Mouse (Mus musculus): ENCODE measurements around the gene Abi3. TPM values are rescaled to one million over a fixed set of nuclear protein-coding genes. Genes with fewer than 3 reads are reported as not detected.

The Abi3 gene
- polyA plus RNA-seq, 1 experiment from 2014 or later: 7.9 TPM

- Histone ChIP-seq H3K4me2 (no peak overlapping the region), H3K36me3 (no peaks in the 10 kb centered on the region), H3K4me3 (no peak overlapping the region), H3K4me1 (no peaks in the 10 kb centered on the region), H3K9ac (no peak overlapping the region), H3K9me3 (no peaks in the 10 kb centered on the region), H3K27ac (no peak overlapping the region), H3K27me3 (no peaks in the 10 kb centered on the region)
- 72% methylated on average over 5 of the region's 5 CpGs for WGBS
- no peak for ATAC-seq (ENCODE audit: insufficient number of reproducible peaks, insufficient read depth, low FRiP score, low TSS enrichment, low read depth)
Measured at GRCm38 (mm10) chr11:95805010-95805409, 37.3 kb downstream of the Abi3 start.

DNA sequence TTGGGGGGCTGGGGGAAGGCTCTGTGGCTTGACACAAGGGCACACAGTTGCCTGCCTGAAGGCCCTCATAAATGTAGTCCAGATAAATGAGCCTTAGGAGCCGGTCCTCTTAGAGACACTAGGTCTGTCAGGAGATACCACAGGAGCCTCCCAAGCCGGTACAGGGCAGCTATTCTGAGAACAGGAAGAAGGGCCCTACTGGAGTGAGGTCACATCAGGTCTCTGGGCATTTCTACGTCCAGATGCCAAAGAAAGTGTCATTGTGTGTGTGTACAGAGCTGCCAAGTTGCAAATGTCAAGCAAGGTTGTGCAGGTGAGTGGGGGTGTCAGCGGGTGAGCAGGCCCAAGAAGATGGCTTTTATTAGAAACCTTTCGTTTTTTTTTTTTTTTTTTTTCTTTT is 46.7 kb downstream of the Abi3 start:
- H3K9me3 ChIP-seq: no peaks in the 10 kb centered on the region
- no peak overlapping the region for H3K4me2 ChIP-seq
- 53% methylated on average over 5 of the region's 5 CpGs for WGBS
- peaks cover 20% of the 10 kb centered on the region for H3K4me1 ChIP-seq
- no peaks in the 10 kb centered on the region for H3K36me3 ChIP-seq
- no peak for ATAC-seq (ENCODE audit: insufficient number of reproducible peaks, insufficient read depth, low FRiP score, low TSS enrichment, low read depth)
- H3K4me3 ChIP-seq: no peak overlapping the region
- peaks cover 16% of the 10 kb centered on the region for H3K27me3 ChIP-seq
- no peak overlapping the region for H3K27ac ChIP-seq
- H3K9ac ChIP-seq: no peak overlapping the region

GRCm38 (mm10) chr11:95794201-95794600 is 48.1 kb downstream of the Abi3 start:
- H3K4me3 ChIP-seq: no peak overlapping the region
- no peak overlapping the region for H3K9ac ChIP-seq
- no peak overlapping the region for H3K27ac ChIP-seq
- no peaks in the 10 kb centered on the region for H3K36me3 ChIP-seq
- 57% methylated on average over 5 of the region's 5 CpGs for WGBS
- H3K4me1 ChIP-seq: peaks cover 20% of the 10 kb centered on the region
- H3K9me3 ChIP-seq: no peaks in the 10 kb centered on the region
- no peak for ATAC-seq (ENCODE audit: insufficient number of reproducible peaks, insufficient read depth, low FRiP score, low TSS enrichment, low read depth)
- H3K27me3 ChIP-seq: peaks cover 16% of the 10 kb centered on the region
- no peak overlapping the region for H3K4me2 ChIP-seq

DNA sequence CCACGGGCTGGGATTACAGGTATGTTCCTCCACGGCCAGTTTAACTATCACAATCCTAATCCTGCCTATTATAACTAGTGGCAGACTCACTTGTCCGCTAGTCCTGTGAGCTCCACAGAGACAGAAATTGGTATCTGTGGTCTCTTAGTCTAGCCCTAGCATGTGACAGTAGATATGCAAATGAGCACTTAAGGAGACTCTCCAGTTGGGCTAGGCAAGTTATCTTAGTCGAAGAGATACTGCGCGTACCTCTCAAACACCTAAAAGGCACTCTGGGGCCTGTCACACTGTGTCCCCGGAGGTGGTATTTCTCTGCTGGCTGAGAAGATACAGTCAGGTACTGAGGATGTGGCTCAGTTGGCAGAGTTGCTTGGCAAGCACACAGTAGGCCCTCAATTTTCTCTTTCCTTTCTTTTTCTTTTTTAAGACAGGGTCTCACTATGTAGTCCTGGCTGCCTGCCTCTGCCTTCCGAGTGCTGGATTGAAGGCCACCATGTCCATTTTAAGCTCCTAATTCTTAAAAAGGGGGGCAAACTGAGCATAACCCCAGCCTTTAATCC is 49.2 kb downstream of the Abi3 start:
- H3K9me3 ChIP-seq: no peaks in the 10 kb centered on the region
- H3K4me3 ChIP-seq: no peak overlapping the region
- WGBS: 89% methylated on average over 8 of the region's 8 CpGs
- H3K4me2 ChIP-seq: no peak overlapping the region
- no peaks in the 10 kb centered on the region for H3K36me3 ChIP-seq
- peaks cover 20% of the 10 kb centered on the region for H3K4me1 ChIP-seq
- no peak overlapping the region for H3K27ac ChIP-seq
- H3K27me3 ChIP-seq: peaks cover 16% of the 10 kb centered on the region
- ATAC-seq (ENCODE audit: insufficient number of reproducible peaks, insufficient read depth, low FRiP score, low TSS enrichment, low read depth): no peak
- H3K9ac ChIP-seq: no peak overlapping the region

GRCm38 (mm10) chr11:95791787-95792186 is 50.5 kb downstream of the Abi3 start:
- H3K9me3 ChIP-seq: no peaks in the 10 kb centered on the region
- no peak overlapping the region for H3K9ac ChIP-seq
- H3K36me3 ChIP-seq: no peaks in the 10 kb centered on the region
- H3K4me1 ChIP-seq: peaks cover 17% of the 10 kb centered on the region
- 84% methylated on average over 13 of the region's 13 CpGs for WGBS
- no peak overlapping the region for H3K4me2 ChIP-seq
- no peak overlapping the region for H3K27ac ChIP-seq
- peaks cover 8% of the 10 kb centered on the region for H3K27me3 ChIP-seq
- no peak for ATAC-seq (ENCODE audit: insufficient number of reproducible peaks, insufficient read depth, low FRiP score, low TSS enrichment, low read depth)
- no peak overlapping the region for H3K4me3 ChIP-seq

DNA sequence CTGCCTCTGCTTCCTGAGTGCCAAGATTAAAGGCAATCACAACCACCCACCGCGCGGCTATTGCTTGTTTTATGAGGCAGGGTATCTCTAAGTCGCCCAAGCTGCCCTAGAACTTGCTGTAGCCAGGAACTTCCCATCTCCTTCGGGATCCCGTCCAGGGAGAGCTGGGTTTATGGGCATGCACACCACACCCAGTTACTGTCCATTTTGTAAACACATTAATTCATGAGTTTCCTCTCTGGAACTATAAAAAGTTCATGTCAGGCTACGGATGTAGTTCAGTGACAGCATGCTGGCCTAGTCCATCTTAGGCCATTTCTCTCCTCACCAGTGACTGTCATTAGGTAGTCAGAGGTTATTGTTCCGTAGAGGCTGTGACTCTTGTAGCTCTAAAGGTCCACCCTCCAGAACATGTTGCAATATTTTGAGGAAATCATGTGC is 52.8 kb downstream of the Abi3 start:
- Histone ChIP-seq H3K4me3 (no peak overlapping the region), H3K9ac (no peak overlapping the region), H3K27ac (no peak overlapping the region), H3K27me3 (no peaks in the 10 kb centered on the region), H3K4me1 (peaks cover 5% of the 10 kb centered on the region), H3K9me3 (no peaks in the 10 kb centered on the region), H3K36me3 (no peaks in the 10 kb centered on the region), H3K4me2 (no peak overlapping the region)
- ATAC-seq (ENCODE audit: insufficient number of reproducible peaks, insufficient read depth, low FRiP score, low TSS enrichment, low read depth): no peak
- WGBS: 85% methylated on average over 8 of the region's 8 CpGs

DNA sequence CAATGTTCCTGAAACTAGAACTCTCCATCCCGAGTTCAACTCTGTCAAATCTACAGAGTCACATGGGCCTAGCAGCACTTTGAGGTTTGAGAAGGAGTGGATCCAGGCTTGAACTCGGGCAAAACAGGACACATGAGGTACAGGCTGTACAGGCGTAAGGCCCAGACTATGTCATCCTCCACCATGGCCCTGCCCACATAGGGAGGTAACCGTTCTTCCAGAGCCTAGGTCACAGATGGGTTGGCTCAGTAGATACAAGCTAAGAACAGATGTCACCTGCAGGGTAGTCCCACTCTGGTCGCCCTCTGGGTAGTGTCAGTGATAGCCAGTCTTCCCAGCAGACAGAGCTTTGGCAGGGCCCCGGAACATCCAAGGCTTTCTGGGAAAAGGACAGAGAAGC is 55.8 kb downstream of the Abi3 start:
- Histone ChIP-seq H3K27ac (no peak overlapping the region), H3K36me3 (no peaks in the 10 kb centered on the region), H3K9me3 (no peaks in the 10 kb centered on the region), H3K27me3 (no peaks in the 10 kb centered on the region), H3K4me3 (no peak overlapping the region), H3K9ac (no peak overlapping the region), H3K4me2 (no peak overlapping the region), H3K4me1 (no peaks in the 10 kb centered on the region)
- 89% methylated on average over 6 of the region's 6 CpGs for WGBS
- ATAC-seq (ENCODE audit: insufficient number of reproducible peaks, insufficient read depth, low FRiP score, low TSS enrichment, low read depth): no peak

GRCm38 (mm10) chr11:95785675-95786074 is 56.6 kb downstream of the Abi3 start:
- no peak for ATAC-seq (ENCODE audit: insufficient number of reproducible peaks, insufficient read depth, low FRiP score, low TSS enrichment, low read depth)
- Histone ChIP-seq H3K36me3 (no peaks in the 10 kb centered on the region), H3K4me1 (no peaks in the 10 kb centered on the region), H3K4me2 (no peak overlapping the region), H3K9me3 (no peaks in the 10 kb centered on the region), H3K27ac (no peak overlapping the region), H3K4me3 (no peak overlapping the region), H3K27me3 (no peaks in the 10 kb centered on the region), H3K9ac (no peak overlapping the region)
- WGBS: 92% methylated on average over 4 of the region's 4 CpGs

DNA sequence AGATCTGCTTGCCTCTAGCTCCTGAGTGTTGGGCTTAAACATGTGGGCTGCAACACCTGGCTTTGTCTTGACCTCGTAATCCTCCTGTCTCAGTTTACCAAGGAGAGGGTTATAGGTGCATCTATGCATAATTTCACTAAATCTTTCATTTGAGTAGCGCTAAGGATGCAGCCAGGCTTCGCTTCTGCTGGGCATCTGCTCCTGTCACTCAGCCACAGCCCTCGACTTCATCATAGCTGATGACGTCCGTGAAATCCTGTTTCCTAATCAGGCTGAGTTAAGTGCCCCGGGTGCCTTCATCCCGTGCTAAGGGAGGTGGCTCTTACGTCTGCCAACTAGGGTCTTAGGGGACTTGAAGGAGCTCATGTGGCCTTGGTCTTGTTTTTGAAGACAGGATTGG is 58.3 kb downstream of the Abi3 start:
- Histone ChIP-seq H3K4me3 (no peak overlapping the region), H3K4me1 (no peaks in the 10 kb centered on the region), H3K9ac (no peak overlapping the region), H3K4me2 (no peak overlapping the region), H3K27ac (no peak overlapping the region), H3K9me3 (no peaks in the 10 kb centered on the region), H3K27me3 (no peaks in the 10 kb centered on the region), H3K36me3 (no peaks in the 10 kb centered on the region)
- WGBS: 78% methylated on average over 9 of the region's 9 CpGs
- no peak for ATAC-seq (ENCODE audit: insufficient number of reproducible peaks, insufficient read depth, low FRiP score, low TSS enrichment, low read depth)

- H3K36me3 ChIP-seq: no peaks in the 10 kb centered on the region
- no peak overlapping the region for H3K9ac ChIP-seq
- no peak overlapping the region for H3K4me3 ChIP-seq
- no peaks in the 10 kb centered on the region for H3K4me1 ChIP-seq
- ATAC-seq (ENCODE audit: insufficient number of reproducible peaks, insufficient read depth, low FRiP score, low TSS enrichment, low read depth): no peak
- H3K27ac ChIP-seq: no peak overlapping the region
- H3K9me3 ChIP-seq: no peaks in the 10 kb centered on the region
- H3K4me2 ChIP-seq: no peak overlapping the region
- WGBS: 84% methylated on average over 4 of the region's 4 CpGs
- no peaks in the 10 kb centered on the region for H3K27me3 ChIP-seq
Measured at GRCm38 (mm10) chr11:95783457-95783856, 58.8 kb downstream of the Abi3 start.

DNA sequence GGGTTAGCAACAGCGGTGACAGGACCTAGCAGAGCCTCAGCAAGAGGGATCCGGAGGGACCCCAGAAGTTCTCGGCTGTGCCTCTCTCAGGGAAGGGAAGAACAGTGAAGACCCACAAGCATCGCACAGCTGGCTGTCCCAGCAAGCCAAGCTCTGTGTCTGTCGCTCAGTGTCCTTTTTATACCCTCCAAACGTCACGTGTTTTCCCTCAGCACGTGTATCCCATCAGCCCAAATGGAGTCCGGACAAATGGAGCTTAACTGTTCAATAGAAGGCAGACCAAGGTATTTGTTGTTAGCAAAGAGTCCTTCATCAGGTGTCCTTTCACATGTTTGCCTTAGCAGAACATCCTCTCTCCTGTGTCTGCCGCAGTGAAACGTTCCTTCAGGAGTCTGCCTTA is 60.7 kb downstream of the Abi3 start:
- Histone ChIP-seq H3K27me3 (no peaks in the 10 kb centered on the region), H3K9ac (no peak overlapping the region), H3K4me3 (no peak overlapping the region), H3K36me3 (no peaks in the 10 kb centered on the region), H3K27ac (no peak overlapping the region), H3K4me1 (0 out of 2 replicates have a peak, but pooled peaks cover 6% of the 10 kb centered on the region), H3K4me2 (no peak overlapping the region), H3K9me3 (no peaks in the 10 kb centered on the region)
- WGBS: 77% methylated on average over 11 of the region's 11 CpGs
- no peak for ATAC-seq (ENCODE audit: insufficient number of reproducible peaks, insufficient read depth, low FRiP score, low TSS enrichment, low read depth)

- no peaks in the 10 kb centered on the region for H3K27me3 ChIP-seq
- 94% methylated on average over 8 of the region's 8 CpGs for WGBS
- H3K9me3 ChIP-seq: no peaks in the 10 kb centered on the region
- no peak overlapping the region for H3K4me2 ChIP-seq
- no peak for ATAC-seq (ENCODE audit: insufficient number of reproducible peaks, insufficient read depth, low FRiP score, low TSS enrichment, low read depth)
- H3K4me3 ChIP-seq: no peak overlapping the region
- no peak overlapping the region for H3K9ac ChIP-seq
- no peak overlapping the region for H3K27ac ChIP-seq
- 0 out of 2 replicates have a peak, but pooled peaks cover 6% of the 10 kb centered on the region for H3K4me1 ChIP-seq
- H3K36me3 ChIP-seq: peaks cover 6% of the 10 kb centered on the region
Measured at GRCm38 (mm10) chr11:95780480-95780879, 61.8 kb downstream of the Abi3 start.

Data from embryonic facial prominence, embryonic 13.5 days (tissue).